Mouse (Mus musculus) neutrophil, adult 5-6 weeks (primary cell): Measurements from ENCODE around the gene Tmbim6. TPM values are rescaled to one million over a fixed set of nuclear protein-coding genes. Genes with fewer than 3 reads are reported as not detected.

Source experiments
- total RNA-seq: library from RNA; stranded (forward); fragments of 200-1000 nt; gene quantifications from 2 replicates; pipeline ENCODE4 v1.2.3, GENCODE M21; 2017

Gene Tmbim6
- total RNA-seq, 1 experiment from 2014 or later: 339 TPM

Other genes with a start within 250 kb of the Tmbim6 start
- 0.12 TPM in 1 of 2 replicates, not detected in the other for gene Kcnh3, start 168.0 kb upstream of the Tmbim6 start, total RNA-seq
- 37.9 and 43.1 TPM in 2 replicates for gene Mcrs1, start 140.9 kb upstream of the Tmbim6 start, total RNA-seq
- 6.1 and 13.2 TPM in 2 replicates for gene Prpf40b, start 97.8 kb upstream of the Tmbim6 start, total RNA-seq
- not detected in 2 replicates for gene Fam186b, start 97.0 kb upstream of the Tmbim6 start, total RNA-seq
- 32.8 and 34.3 TPM in 2 replicates for gene Fmnl3, start 22.4 kb upstream of the Tmbim6 start, total RNA-seq
- 1.7 and 2.0 TPM in 2 replicates for gene Nckap5l, start 64.9 kb downstream of the Tmbim6 start, total RNA-seq
- gene Bcdin3d, start 81.8 kb downstream of the Tmbim6 start, total RNA-seq: 9.1 and 11.3 TPM in 2 replicates
- not detected in 2 replicates for gene Faim2, start 135.3 kb downstream of the Tmbim6 start, total RNA-seq
- not detected in 2 replicates for gene Aqp2, start 186.2 kb downstream of the Tmbim6 start, total RNA-seq
- gene Aqp5, start 197.9 kb downstream of the Tmbim6 start, total RNA-seq: not detected in 2 replicates
- gene Aqp6, start 208.5 kb downstream of the Tmbim6 start, total RNA-seq: not detected in 2 replicates